Mouse (Mus musculus): Measurements from ENCODE around the gene Slc41a2. TPM values are rescaled to one million over a fixed set of nuclear protein-coding genes. Genes with fewer than 3 reads are reported as not detected.

Gene Slc41a2
- polyA plus RNA-seq, 1 experiment from 2014 or later: 1.6 TPM

- no peak for ATAC-seq (replicated peaks; ENCODE audit: low FRiP score, low TSS enrichment, low read depth)
- Histone ChIP-seq H3K36me3 (ENCODE audit: control insufficient read depth, insufficient read depth, low read length) (no peaks in the 10 kb centered on the region), H3K4me3 (ENCODE audit: low read depth, low read length) (no peak overlapping the region), H3K27me3 (replicated peaks; ENCODE audit: control insufficient read depth, insufficient read depth, low read length) (no peaks in the 10 kb centered on the region), H3K4me2 (ENCODE audit: low read length) (no peak overlapping the region), H3K4me1 (replicated peaks; ENCODE audit: control insufficient read depth, insufficient read depth, low read length) (peaks cover 10% of the 10 kb centered on the region; the same call in 1 of the 2 replicates), H3K27ac (ENCODE audit: low read depth) (no peak overlapping the region), H3K9ac (ENCODE audit: low read length) (no peak overlapping the region), H3K9me3 (ENCODE audit: control insufficient read depth, low read length) (no peaks in the 10 kb centered on the region)
- WGBS: 86% methylated on average over 8 of the region's 8 CpGs
- no peak for DNase-seq (ENCODE audit: low spot score)
Measured at GRCm38 (mm10) chr10:83186167-83186566, 151.5 kb downstream of the Slc41a2 start.

DNA sequence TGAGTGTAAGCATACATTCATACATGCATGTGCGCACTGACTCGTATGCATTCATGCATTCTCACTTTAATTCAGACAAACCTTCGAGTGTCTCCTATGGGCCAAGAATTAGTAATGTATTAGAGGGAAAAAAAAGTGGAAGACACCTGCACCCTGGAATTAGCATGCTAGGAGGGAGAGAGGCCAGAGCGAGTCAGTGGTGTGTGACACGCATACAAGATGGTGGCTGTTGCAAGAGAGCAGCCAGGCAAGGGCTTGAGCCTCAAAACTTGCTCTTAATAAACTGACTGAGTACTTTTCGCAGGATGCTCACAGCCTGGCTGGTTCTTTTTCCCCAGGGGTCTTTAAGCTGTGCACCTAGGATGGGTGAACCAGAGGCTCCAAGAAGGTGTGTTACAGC lies 152.6 kb downstream of the Slc41a2 start:
- ATAC-seq (replicated peaks; ENCODE audit: low FRiP score, low TSS enrichment, low read depth) (no peak), DNase-seq (ENCODE audit: low spot score) (no peak)
- Histone ChIP-seq H3K4me1 (replicated peaks; ENCODE audit: control insufficient read depth, insufficient read depth, low read length) (peaks cover 10% of the 10 kb centered on the region; the same call in 1 of the 2 replicates), H3K27ac (ENCODE audit: low read depth) (no peak overlapping the region), H3K9ac (ENCODE audit: low read length) (no peak overlapping the region), H3K4me3 (ENCODE audit: low read depth, low read length) (no peak overlapping the region), H3K27me3 (replicated peaks; ENCODE audit: control insufficient read depth, insufficient read depth, low read length) (no peaks in the 10 kb centered on the region), H3K36me3 (ENCODE audit: control insufficient read depth, insufficient read depth, low read length) (no peaks in the 10 kb centered on the region), H3K4me2 (ENCODE audit: low read length) (no peak overlapping the region), H3K9me3 (ENCODE audit: control insufficient read depth, low read length) (no peaks in the 10 kb centered on the region)
- 98% methylated on average over 6 of the region's 6 CpGs for WGBS

GRCm38 (mm10) chr10:83184480-83185069 lies 153.1 kb downstream of the Slc41a2 start:
- ATAC-seq (replicated peaks; ENCODE audit: low FRiP score, low TSS enrichment, low read depth) (no peak), DNase-seq (ENCODE audit: low spot score) (no peak)
- WGBS: 57% methylated on average over 7 of the region's 7 CpGs
- no peaks in the 10 kb centered on the region for H3K27me3 ChIP-seq (replicated peaks; ENCODE audit: control insufficient read depth, insufficient read depth, low read length)
- peaks cover under 1% of the 10 kb centered on the region; the same call in 1 of the 2 replicates for H3K9me3 ChIP-seq (ENCODE audit: control insufficient read depth, low read length)
- no peaks in the 10 kb centered on the region for H3K36me3 ChIP-seq (ENCODE audit: control insufficient read depth, insufficient read depth, low read length)
- H3K4me1 ChIP-seq (replicated peaks; ENCODE audit: control insufficient read depth, insufficient read depth, low read length): peaks cover 10% of the 10 kb centered on the region; the same call in 1 of the 2 replicates
- H3K27ac ChIP-seq (ENCODE audit: low read depth): no peak overlapping the region
- H3K4me3 ChIP-seq (ENCODE audit: low read depth, low read length): no peak overlapping the region
- no peak overlapping the region for H3K9ac ChIP-seq (ENCODE audit: low read length)
- no peak overlapping the region for H3K4me2 ChIP-seq (ENCODE audit: low read length)

GRCm38 (mm10) chr10:83183634-83184479 lies 153.8 kb downstream of the Slc41a2 start:
- no peak overlapping the region for H3K27ac ChIP-seq (ENCODE audit: low read depth)
- H3K36me3 ChIP-seq (ENCODE audit: control insufficient read depth, insufficient read depth, low read length): no peaks in the 10 kb centered on the region
- DNase-seq (ENCODE audit: low spot score) (no peak), ATAC-seq (replicated peaks; ENCODE audit: low FRiP score, low TSS enrichment, low read depth) (no peak; the same call in 1 of the 2 replicates)
- H3K9me3 ChIP-seq (ENCODE audit: control insufficient read depth, low read length): peaks cover 4% of the 10 kb centered on the region; the same call in 1 of the 2 replicates
- peaks cover 10% of the 10 kb centered on the region; the same call in 1 of the 2 replicates for H3K4me1 ChIP-seq (replicated peaks; ENCODE audit: control insufficient read depth, insufficient read depth, low read length)
- H3K27me3 ChIP-seq (replicated peaks; ENCODE audit: control insufficient read depth, insufficient read depth, low read length): no peaks in the 10 kb centered on the region
- WGBS: 51% methylated on average over 12 of the region's 12 CpGs
- no peak overlapping the region for H3K4me3 ChIP-seq (ENCODE audit: low read depth, low read length)
- H3K4me2 ChIP-seq (ENCODE audit: low read length): no peak overlapping the region
- no peak overlapping the region for H3K9ac ChIP-seq (ENCODE audit: low read length)

DNA sequence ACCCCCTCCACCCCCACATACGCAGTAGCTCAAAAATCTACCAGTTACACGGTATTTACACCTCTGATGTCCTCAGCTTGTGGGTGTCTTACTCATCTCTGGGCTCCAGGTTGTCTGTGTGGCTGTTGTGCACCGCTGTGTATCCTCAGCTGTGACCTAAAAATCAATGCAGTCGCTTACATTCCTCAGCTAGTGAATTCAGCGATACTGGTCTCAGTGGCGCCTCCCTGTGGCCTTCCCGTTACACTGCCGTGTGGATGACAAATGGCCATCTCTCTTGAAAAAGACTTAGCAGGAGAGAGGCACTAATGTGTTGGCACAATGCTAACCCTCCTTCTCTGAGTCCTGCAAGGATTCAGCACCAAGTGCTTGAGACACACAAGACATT lies 155.1 kb downstream of the Slc41a2 start:
- 37% methylated on average over 8 of the region's 8 CpGs for WGBS
- Histone ChIP-seq H3K4me2 (ENCODE audit: low read length) (no peak overlapping the region), H3K4me1 (replicated peaks; ENCODE audit: control insufficient read depth, insufficient read depth, low read length) (peaks cover 10% of the 10 kb centered on the region; the same call in 1 of the 2 replicates), H3K27me3 (replicated peaks; ENCODE audit: control insufficient read depth, insufficient read depth, low read length) (no peaks in the 10 kb centered on the region), H3K9me3 (ENCODE audit: control insufficient read depth, low read length) (peaks cover 4% of the 10 kb centered on the region; the same call in 1 of the 2 replicates), H3K36me3 (ENCODE audit: control insufficient read depth, insufficient read depth, low read length) (no peaks in the 10 kb centered on the region), H3K27ac (ENCODE audit: low read depth) (no peak overlapping the region), H3K4me3 (ENCODE audit: low read depth, low read length) (no peak overlapping the region), H3K9ac (ENCODE audit: low read length) (no peak overlapping the region)
- DNase-seq (ENCODE audit: low spot score) (peak; percentile 78), ATAC-seq (replicated peaks; ENCODE audit: low FRiP score, low TSS enrichment, low read depth) (no peak)

- no peak for ATAC-seq (replicated peaks; ENCODE audit: low FRiP score, low TSS enrichment, low read depth)
- WGBS: 75% methylated on average over 15 of the region's 15 CpGs
- H3K27me3 ChIP-seq (replicated peaks; ENCODE audit: control insufficient read depth, insufficient read depth, low read length): no peaks in the 10 kb centered on the region
- H3K4me1 ChIP-seq (replicated peaks; ENCODE audit: control insufficient read depth, insufficient read depth, low read length): peaks cover 10% of the 10 kb centered on the region; the same call in 1 of the 2 replicates
- H3K4me3 ChIP-seq (ENCODE audit: low read depth, low read length): no peak overlapping the region
- no peak overlapping the region for H3K27ac ChIP-seq (ENCODE audit: low read depth)
- H3K4me2 ChIP-seq (ENCODE audit: low read length): no peak overlapping the region
- no peaks in the 10 kb centered on the region for H3K36me3 ChIP-seq (ENCODE audit: control insufficient read depth, insufficient read depth, low read length)
- DNase-seq (ENCODE audit: low spot score): no peak
- no peak overlapping the region for H3K9ac ChIP-seq (ENCODE audit: low read length)
- peaks cover 4% of the 10 kb centered on the region; the same call in 1 of the 2 replicates for H3K9me3 ChIP-seq (ENCODE audit: control insufficient read depth, low read length)
Measured at GRCm38 (mm10) chr10:83181831-83182572, 155.7 kb downstream of the Slc41a2 start.

Other genes starting within 250 kb of the Slc41a2 start
- 0.66 and 0.79 TPM in 2 replicates for gene D10Wsu102e, start 22.3 kb upstream of the Slc41a2 start, polyA plus RNA-seq (2014; fragmentation: Nextera tagmentation; extraction: Ambion mirVana)
- gene Aldh1l2, start 196.3 kb upstream of the Slc41a2 start, polyA plus RNA-seq (2014; fragmentation: Nextera tagmentation; extraction: Ambion mirVana): 1.8 and 2.2 TPM in 2 replicates
- gene Washc4, start 205.9 kb upstream of the Slc41a2 start, polyA plus RNA-seq (2014; fragmentation: Nextera tagmentation; extraction: Ambion mirVana): 39.5 and 42.2 TPM in 2 replicates